Mouse (Mus musculus) gastrocnemius, adult 2 months (tissue): ENCODE data around the gene Trh. TPM values are rescaled to one million over a fixed set of nuclear protein-coding genes. Genes with fewer than 3 reads are reported as not detected.

Experiments
- DNase-seq: peaks from one replicate; pipeline ENCODE4 v3.0.0; 2022
- H3K27ac ChIP-seq: fragments of 200-600 bp; 2 replicates; pipeline ENCODE4 v1.8.1; 2022; ENCODE audit warnings: mild to moderate bottlenecking
- H3K4me3 ChIP-seq: fragments of 200-600 bp; 2 replicates; pipeline ENCODE4 v1.8.1; 2022; ENCODE audit warnings: mild to moderate bottlenecking, moderate library complexity
- CTCF ChIP-seq: fragments of 200-600 bp; IDR thresholded peaks from 2 replicates; pipeline ENCODE4 v1.8.1; 2022; ENCODE audit warnings: antibody characterized with exemption, mild to moderate bottlenecking, moderate library complexity
- intact Hi-C: fragments of 180-260 bp; cut with DNase I; formaldehyde crosslinking; loops from one replicate; pipeline ENCODE4 v1.15.1; 2025
- total RNA-seq, 2 experiments: library from RNA; stranded (reverse); gene quantifications; 2 replicates each; pipeline ENCODE4 v1.2.3; 2021

Gene Trh
- total RNA-seq, 2 experiments from 2014 or later = not detected

GRCm38 (mm10) chr6:92214773-92215449 is 29.5 kb downstream of the Trh start, which contains the start of gene Rbsn:
Rbsn (minus strand) TSS chr6:92214925.
- intact Hi-C loops = no loop called here
- peak within 1 kb of the TSS; percentile 91 for H3K27ac ChIP-seq
- peak; percentile 14; the same call in 1 of the 2 replicates for TF ChIP-seq CTCF
- DNase-seq = peak; percentile 96
- H3K4me3 ChIP-seq = peak within 1 kb of the TSS; percentile 84

DNA sequence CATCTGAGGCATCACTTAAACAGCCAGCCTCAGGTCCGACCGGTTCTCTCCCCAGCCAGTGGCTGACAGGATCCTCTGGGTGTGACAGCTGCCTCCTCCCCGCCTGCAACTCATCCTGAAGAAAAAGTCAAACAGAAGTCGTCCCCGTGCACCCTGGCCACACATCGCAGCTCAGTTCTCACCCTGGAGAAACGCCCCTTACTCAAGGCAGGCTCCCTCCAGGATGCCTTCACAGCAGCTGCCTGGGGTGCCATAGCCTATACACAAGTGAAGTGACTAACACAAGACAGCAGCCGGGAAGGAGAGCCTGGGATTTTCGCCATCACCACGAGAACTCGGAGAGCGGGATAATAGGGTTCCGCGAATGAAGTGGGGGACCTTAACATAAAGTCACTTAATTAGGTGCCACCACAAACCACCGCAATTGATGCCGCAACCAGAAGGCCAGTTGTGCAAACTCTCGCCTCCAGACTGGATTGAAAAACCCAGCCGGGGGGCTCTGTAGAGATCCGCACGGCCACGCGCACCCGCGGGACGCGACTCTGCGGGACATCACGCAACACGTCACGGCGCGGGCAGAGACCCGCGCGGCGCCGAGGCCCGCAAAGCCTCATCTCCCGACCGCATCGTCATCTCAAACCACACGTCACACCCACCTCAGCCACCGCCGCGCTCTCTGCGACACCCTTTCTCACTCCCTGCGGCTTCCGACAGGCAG is 30.2 kb downstream of the Trh start:
- TF ChIP-seq CTCF = no peak
- no peak for DNase-seq

GRCm38 (mm10) chr6:92199414-92199813 is 45.0 kb downstream of the Trh start:
- intact Hi-C loops = no loop called here
- Histone ChIP-seq H3K27ac (no peak overlapping the region), H3K4me3 (no peak overlapping the region)
- DNase-seq = no peak
- no peak for TF ChIP-seq CTCF

More for the DNA sequence above, 30.2 kb downstream of the Trh start:
- intact Hi-C loops = no loop called here
- Histone ChIP-seq H3K27ac (peak overlapping the region; percentile 91), H3K4me3 (peak overlapping the region; percentile 84)

Other genes with a start within 250 kb of the Trh start
- 10 to 100 TPM; 21.1 to 23.0 TPM for gene Nr2c2, start 153.3 kb downstream of the Trh start, total RNA-seq
- 10 to 100 TPM; 29.2 to 43.7 TPM for gene Mrps25, start 60.6 kb downstream of the Trh start, total RNA-seq
- gene Rbsn, start 29.7 kb downstream of the Trh start, total RNA-seq = 10 to 100 TPM; 13.6 to 14.9 TPM